Mouse (Mus musculus) cerebellum, adult (tissue): ENCODE data around the gene Rpl41.
"Not testable (repeated sequence)": the region's sequence is repeated elsewhere in the genome, so short reads cannot be mapped to it uniquely, and the experiment has no call there.

Experiments used
- ATAC-seq: cut with Nextera tagmentation; 2 replicates; pipeline ENCODE4 v1.9.2; 2017; ENCODE audit warnings: mild to moderate bottlenecking, moderate library complexity, mixed read lengths; ENCODE audit not compliant: insufficient number of reproducible peaks, low FRiP score, low TSS enrichment

The Rpl41 gene

DNA sequence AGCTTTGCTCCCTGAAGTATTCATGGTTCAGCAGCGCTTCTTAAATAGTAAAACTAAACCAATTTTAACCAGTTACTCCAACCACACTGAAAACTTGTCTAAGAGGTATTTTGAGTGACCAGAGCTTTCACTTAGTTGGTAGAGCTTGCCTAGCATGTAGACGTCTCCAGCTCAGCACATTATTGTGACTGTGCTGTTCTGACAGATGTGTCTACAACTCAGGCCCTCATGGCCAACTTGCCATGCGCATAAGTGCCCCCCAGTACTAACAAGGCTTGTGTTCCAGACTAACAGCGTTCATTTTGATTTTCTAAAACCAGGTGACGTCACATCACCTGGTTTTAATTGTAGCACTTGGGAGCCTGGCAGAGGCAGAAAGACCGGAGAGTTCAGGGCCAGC is 7.9 kb upstream of the Rpl41 start:
- ATAC-seq = no peak

DNA sequence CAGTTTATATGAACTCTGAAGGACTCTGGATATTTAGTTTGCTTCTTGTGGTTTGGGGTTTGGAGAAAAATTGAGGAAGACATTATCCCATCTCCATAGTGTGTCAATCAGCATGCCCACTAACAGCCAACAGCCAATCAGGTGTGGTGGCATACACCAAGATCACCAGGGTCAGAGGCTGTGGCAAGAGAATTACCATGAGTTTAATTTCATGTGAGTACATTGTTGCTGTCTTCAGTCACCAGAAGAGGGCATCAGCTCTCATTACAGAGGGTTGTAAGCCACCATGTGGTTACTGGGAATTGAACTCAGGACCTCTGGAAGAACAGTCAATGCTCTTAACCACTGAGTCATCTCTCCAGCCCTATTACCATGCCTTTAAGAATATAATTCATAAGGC is 7.2 kb upstream of the Rpl41 start:
- no peak for ATAC-seq

- ATAC-seq = not testable (repeated sequence)
These were observed 6.5 kb upstream of the Rpl41 start for GRCm38 (mm10) chr10:128555567-128555966.

DNA sequence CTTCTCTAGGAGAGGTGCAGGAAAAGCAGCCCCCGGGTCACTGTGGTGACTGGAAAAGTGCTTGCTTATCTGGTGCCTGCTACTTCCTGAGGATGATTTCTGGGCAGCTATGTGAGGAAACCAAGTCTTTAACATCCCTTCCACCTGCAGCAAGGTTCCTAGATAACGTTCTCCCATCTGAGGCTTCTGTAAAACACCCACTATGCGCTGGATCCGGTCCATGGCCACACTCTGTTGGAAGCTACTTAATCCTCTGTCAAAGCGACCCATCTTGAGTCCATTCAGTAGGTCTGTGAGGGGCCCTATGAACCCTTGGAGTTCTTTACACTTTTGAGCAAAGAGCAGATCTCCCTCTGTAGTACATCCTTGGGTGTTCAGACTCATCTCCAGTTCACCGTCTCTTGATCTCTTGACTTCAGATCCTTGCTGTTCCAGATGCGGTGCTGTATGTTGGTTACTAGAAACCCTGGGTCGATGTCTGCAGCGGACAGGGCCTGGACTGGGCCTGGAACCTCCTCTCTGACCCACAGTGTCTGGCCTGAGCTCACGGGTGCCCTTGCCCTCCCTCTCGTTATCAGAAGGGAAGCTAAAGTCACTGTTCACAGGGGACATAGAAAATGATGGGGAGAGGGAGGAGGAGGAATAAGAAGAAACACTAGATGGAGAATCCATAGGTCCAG is 1.2 kb upstream of the Rpl41 start:
- ATAC-seq = not testable (repeated sequence)

GRCm38 (mm10) chr10:128549682-128550057 is 565 bp upstream of the Rpl41 start:
- not testable (repeated sequence) for ATAC-seq

- ATAC-seq = not testable (repeated sequence)
These were observed 884 bp downstream of the Rpl41 start for GRCm38 (mm10) chr10:128548051-128548791.

DNA sequence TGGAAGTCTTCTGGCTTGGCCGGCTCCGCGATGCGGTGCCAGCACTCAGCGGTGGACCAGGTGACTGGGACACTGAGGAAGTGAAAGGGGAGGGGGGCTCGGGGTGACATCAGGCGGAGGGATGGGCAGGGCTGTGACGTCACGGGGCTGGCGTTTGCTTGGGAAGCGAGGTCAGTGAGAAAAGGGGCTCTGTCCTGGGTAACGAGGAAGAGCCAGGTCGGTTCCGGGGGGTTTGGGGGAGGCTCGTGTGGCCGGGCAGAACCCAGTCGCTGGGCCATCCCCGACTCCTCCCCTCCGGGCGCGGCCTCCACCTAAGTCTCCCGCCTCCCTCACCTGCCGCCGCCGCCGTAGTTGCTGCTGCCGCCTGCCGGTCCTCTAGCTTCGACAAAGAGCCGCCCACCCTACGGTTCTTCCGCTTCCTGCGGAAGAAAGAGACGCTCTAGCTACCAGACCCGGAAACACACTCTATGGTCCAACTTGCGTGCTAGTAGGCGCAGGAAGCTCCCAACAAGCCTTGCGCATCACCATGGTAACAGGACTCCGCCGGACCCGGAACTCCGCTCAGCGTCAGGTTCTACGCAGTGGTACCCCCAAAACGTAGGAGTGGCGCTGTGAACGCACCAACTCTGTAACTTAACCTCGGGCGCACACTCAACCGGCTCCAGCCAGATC is 1.6 kb downstream of the Rpl41 start, which contains the start of gene Zc3h10:
Zc3h10 (minus strand) TSS at position 414 of the 672 bp plus-strand sequence.
- peak; percentile 79 for ATAC-seq

DNA sequence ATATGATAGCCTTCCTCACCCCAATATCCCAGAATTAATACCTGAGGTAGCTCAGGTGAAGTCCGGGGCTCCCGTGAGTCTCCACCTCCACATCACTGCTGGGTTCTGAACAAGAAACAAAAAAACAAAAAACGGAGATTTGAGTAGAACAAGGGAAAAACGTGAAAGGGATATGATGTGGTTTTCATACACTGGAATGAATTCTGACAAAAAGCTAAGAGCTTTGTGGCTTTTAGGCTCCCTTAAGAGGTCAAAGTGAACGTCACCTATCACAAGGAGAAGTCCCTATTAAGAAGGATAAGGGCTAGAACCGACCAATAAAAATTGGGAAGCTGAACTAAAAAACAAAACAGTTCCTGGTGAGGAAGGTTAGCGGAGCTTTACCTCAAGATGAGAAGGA is 2.3 kb downstream of the Rpl41 start:
- ATAC-seq = no peak

- ATAC-seq = no peak
These were observed 2.7 kb downstream of the Rpl41 start for GRCm38 (mm10) chr10:128546361-128546760.

DNA sequence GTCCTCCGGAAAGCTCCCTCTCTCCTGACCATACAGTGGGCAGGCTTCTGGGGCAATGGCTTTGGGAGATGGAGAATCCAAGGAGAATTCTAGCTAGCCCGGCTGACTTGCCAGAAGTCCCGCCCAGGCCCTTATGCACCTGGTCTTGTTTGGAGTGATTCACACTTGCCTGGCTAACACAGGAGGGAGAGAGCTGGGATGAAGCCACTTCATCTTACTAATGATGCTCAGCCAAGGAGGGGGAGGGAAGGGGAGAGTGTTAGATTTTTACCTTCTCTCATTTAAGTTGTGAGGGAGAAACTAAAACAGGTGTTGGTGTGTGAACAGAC is 3.6 kb downstream of the Rpl41 start:
- ATAC-seq = no peak

- no peak for ATAC-seq
These were observed 4.2 kb downstream of the Rpl41 start for GRCm38 (mm10) chr10:128544674-128545569.

DNA sequence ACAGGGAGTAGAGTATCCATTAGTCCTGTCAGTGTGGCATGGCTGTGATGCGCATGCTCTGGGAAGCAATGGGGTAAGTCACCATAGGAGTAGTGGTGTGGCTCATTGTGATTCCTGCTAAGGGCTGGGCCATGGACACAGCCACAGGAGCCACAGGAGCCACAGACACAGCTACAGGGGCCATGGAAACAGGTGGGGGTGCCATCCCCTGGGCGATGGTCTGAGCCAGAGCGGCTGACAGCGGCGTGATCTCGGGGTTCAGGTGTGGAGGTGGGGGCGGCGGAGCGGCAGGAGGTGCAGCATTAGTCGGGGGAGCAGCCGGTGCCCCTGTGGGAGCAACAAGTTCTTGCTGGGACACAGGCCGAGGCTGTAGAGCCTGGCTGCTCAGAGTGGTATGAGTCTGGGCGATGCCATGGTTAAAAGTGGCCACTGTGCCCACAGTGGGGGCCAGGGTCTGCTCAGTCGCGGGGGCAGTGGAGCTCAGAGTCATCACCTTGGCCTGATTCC is 4.9 kb downstream of the Rpl41 start:
- ATAC-seq = no peak

GRCm38 (mm10) chr10:128543100-128543499 is 6.0 kb downstream of the Rpl41 start:
- ATAC-seq = no peak

- ATAC-seq = no peak
These were observed 10.7 kb downstream of the Rpl41 start for GRCm38 (mm10) chr10:128538340-128538870.

DNA sequence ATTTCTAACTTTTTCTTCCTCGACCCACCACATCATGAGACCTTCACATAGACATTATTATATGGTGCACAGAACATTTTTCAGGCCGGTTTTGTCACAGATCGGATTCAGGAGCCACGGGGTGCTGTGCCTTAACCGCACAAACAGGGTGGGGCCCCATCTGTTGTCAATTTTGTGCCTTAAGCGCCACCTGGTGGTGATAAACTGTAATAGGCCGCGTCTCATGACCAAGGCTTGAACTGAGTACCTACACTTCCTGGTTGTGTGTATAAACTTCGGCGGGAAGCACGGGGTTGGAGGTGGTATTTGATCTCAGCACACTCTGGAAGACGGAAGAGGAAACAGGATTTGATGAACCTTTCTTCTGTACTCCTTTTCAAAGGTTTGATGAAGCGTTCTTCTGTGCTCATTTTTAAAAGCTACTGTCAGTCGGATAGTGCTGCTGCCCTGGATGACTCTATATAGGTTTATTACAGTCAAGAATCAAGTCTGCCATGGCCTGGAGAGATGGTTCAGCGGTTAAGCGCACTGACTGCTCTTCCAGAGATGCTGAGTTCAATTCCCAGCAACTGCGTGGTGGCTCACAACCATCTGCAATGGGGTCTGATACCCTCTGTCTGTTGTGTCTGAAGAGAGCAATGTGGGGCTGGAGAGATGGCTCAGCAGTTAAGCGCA is 12.7 kb downstream of the Rpl41 start:
- ATAC-seq = peak; percentile 90; the same call in 1 of the 2 replicates

- no peak for ATAC-seq
These were observed 13.4 kb downstream of the Rpl41 start for GRCm38 (mm10) chr10:128535624-128536265.

DNA sequence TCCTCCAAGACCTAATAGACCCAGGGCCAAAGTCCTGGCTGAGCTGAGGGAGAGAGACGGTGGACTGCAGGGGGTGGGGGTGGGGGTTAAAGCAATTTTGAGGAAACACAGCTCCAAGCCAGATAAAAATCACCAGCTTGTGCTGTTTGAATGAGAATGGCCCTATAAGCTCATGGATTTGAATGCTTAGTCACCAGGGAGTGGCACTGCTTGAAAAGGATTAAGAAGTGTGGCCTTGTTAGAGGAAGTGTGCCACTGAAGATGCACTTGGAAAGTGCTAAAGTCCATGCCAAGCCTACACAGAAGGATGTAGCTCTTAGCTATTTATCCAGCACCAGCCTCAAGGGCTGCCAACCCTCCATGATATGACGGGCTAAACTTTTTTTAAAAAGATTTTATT is 13.9 kb downstream of the Rpl41 start:
- no peak for ATAC-seq

DNA sequence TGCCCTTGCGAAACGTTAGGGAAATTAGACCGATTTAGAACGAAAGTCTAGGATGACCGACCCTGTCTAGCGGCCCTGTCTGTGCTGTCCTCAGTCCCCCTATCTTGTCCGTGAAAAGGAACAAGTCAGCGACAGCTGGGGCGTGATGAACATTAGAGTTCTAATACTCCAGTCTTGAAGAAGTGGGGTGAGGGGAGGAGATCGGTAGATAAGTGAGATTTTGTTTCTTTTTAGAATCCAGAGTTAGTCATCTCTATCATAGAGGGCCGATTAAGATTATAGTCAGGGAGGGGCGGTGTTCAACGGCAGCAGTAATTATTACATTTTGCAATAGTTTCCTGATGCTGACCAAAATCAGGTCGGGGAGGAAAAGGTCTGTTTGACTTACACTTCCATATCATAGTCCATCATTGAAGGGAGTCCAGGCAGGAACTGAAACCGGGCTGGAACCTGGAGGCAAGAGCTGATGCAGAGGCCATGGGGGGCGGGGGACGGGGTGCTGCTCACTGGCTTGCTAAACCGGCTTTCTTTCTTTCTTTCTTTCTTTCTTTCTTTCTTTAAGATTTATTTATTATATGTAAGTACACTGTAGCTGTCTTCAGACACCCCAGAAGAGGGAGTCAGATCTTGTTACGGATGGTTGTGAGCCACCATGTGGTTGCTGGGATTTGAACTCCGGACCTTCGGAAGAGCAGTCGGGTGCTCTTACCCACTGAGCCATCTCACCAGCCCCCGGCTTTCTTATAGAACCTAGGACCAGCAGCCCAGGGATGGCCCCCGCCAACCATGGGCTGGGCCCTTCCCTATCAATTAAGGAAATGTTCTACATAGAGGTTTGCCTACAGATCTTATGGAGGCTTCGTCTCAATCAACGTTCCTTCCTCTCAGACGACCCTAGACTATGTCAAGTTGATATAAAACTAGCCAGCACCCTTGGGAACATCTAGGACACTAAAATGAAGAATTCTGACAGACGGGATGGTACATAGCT is 22.4 kb downstream of the Rpl41 start:
- ATAC-seq = no peak
